Comparison of ENCODE assay signal across 12 mouse cellular contexts in the genomic region with DNA sequence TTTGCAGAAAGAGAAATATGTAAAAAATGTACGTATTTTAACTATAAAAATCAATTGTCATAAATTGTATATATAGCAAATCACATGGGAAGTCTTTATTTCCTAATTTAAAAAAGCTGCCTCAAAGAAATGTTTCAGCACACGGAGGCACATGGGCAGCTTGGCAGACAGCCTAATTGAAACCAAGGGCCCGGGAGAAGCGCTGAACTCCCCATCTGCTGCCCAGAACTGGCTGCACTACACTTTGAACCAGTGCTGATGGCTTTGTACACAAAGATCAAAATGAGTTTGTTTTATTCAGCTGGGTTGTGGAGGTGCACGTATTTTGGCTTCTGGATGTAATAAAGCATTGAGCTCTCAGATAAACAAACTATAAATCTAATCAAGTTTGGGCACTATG.
A peak's percentile ranks its signal among the peaks of the same experiment; 100 is the strongest.
DNase-seq lines count a peak whose midpoint lies in the region; ATAC-seq and TF ChIP-seq lines count a peak whose summit lies in the region.
"Had no signal": no experiment of that assay in that cellular context is flagged by ENCODE, and none has a peak within 500 bp of the region (broad histone marks: within the 10 kb centered on the region; RNA-seq: fewer than 3 reads in every experiment).

No protein-coding gene starts in this region.

- H3K36me3 ChIP-seq in forebrain, embryonic 16.5 days (ENCODE audit: control insufficient read depth, insufficient read depth), result no peaks in the 10 kb centered on the region
- no peaks in the 10 kb centered on the region for H3K36me3 ChIP-seq in intestine, embryonic 16.5 days (ENCODE audit: control insufficient read depth, insufficient read depth, low read length)
- H3K36me3 ChIP-seq: heart, embryonic 13.5 days; limb, embryonic 15.5 days had no signal

- H3K4me2 ChIP-seq in forebrain, embryonic 16.5 days (ENCODE audit: low read length), result no peak overlapping the region
- no peak overlapping the region for H3K4me2 ChIP-seq in intestine, embryonic 16.5 days (ENCODE audit: low read depth, low read length)
- H3K4me2 ChIP-seq: heart, embryonic 13.5 days; limb, embryonic 15.5 days had no signal

- WGBS in forebrain, embryonic 16.5 days, result 23% methylated on average over 5 of the region's 5 CpGs
- 23% methylated on average over 5 of the region's 5 CpGs for WGBS in intestine, embryonic 16.5 days

- no peak for TF ChIP-seq CTCF in brain, embryonic 14.5 days (IDR thresholded peaks at IDR 0.05; ENCODE audit: borderline replicate concordance, extremely low read depth, insufficient read depth, insufficient read length)

- peak; percentile 83 for ATAC-seq in forebrain, embryonic 16.5 days
- ATAC-seq in intestine, embryonic 16.5 days, result no peak
- ATAC-seq: inflammation-experienced regulatory T-cells, adult 6 months had no signal

- intact Hi-C loops in left cerebral cortex, postnatal 4 days (cut with DNase I), result no loop called here
- intact Hi-C loops in left cerebral cortex, postnatal 36 days (cut with DNase I), result no loop called here

- 0 out of 2 replicates have a peak, but pooled peaks cover 2% of the 10 kb centered on the region for H3K4me1 ChIP-seq in forebrain, embryonic 16.5 days (replicated peaks; ENCODE audit: control insufficient read depth, insufficient read depth, low read length)
- no peaks in the 10 kb centered on the region for H3K4me1 ChIP-seq in intestine, embryonic 16.5 days (ENCODE audit: control insufficient read depth, insufficient read depth, low read length)
- H3K4me1 ChIP-seq: heart, embryonic 13.5 days; limb, embryonic 15.5 days had no signal

- H3K9me3 ChIP-seq in forebrain, embryonic 16.5 days (ENCODE audit: control insufficient read depth, low read length), result no peaks in the 10 kb centered on the region
- H3K9me3 ChIP-seq in intestine, embryonic 16.5 days (ENCODE audit: control insufficient read depth, low read length), result no peaks in the 10 kb centered on the region
- H3K9me3 ChIP-seq: heart, embryonic 13.5 days; limb, embryonic 15.5 days had no signal

- no peak overlapping the region for H3K27ac ChIP-seq in forebrain, embryonic 16.5 days (ENCODE audit: low read length)
- H3K27ac ChIP-seq in intestine, embryonic 16.5 days (ENCODE audit: low read length), result no peak overlapping the region
- H3K27ac ChIP-seq: gastrocnemius, adult 2 months; heart, embryonic 13.5 days; limb, embryonic 15.5 days had no signal

- no peak for TF ChIP-seq POLR2A in brain, embryonic 14.5 days (IDR thresholded peaks at IDR 0.05; ENCODE audit: borderline replicate concordance, extremely low read depth, insufficient read depth, insufficient read length, poor library complexity, severe bottlenecking)

- no peaks in the 10 kb centered on the region for H3K27me3 ChIP-seq in forebrain, embryonic 16.5 days (replicated peaks; ENCODE audit: control insufficient read depth, insufficient read depth, low read length)
- H3K27me3 ChIP-seq in intestine, embryonic 16.5 days (replicated peaks; ENCODE audit: control insufficient read depth, insufficient read depth, low read length), result no peaks in the 10 kb centered on the region
- H3K27me3 ChIP-seq: heart, embryonic 13.5 days; limb, embryonic 15.5 days had no signal

- H3K4me3 ChIP-seq in forebrain, embryonic 16.5 days (replicated peaks; ENCODE audit: low read length), result no peak overlapping the region
- H3K4me3 ChIP-seq in intestine, embryonic 16.5 days (ENCODE audit: low read length), result no peak overlapping the region
- H3K4me3 ChIP-seq: gastrocnemius, adult 2 months; heart, embryonic 13.5 days; limb, embryonic 15.5 days had no signal

- H3K9ac ChIP-seq in forebrain, embryonic 16.5 days (replicated peaks; ENCODE audit: low read depth, low read length), result no peak overlapping the region
- H3K9ac ChIP-seq in intestine, embryonic 16.5 days (ENCODE audit: low read depth, low read length), result no peak overlapping the region
- H3K9ac ChIP-seq: heart, embryonic 13.5 days; limb, embryonic 15.5 days had no signal

- DNase-seq in left cerebral cortex, postnatal 4 days, result peak; percentile 65
- DNase-seq in left cerebral cortex, postnatal 36 days (ENCODE audit: low spot score in 2 of 2), result no peak
- peak; percentile 83 for DNase-seq in brain, embryonic 14.5 days (ENCODE audit: low read depth)
- peak; percentile 6 for DNase-seq in cerebellum, adult 8-10 months
- DNase-seq in kidney, adult 18-20 months, result no peak
- DNase-seq: gastrocnemius, adult 2 months; lung, postnatal 10 days had no signal

Comparison
In these comparisons a context has a peak if more than half of its experiments do, and no peak if none do; other contexts are left out.
1. DNase-seq: peak in left cerebral cortex, postnatal 4 days (single experiment), brain, embryonic 14.5 days (single experiment) and cerebellum, adult 8-10 months (single experiment); none in left cerebral cortex, postnatal 36 days (0 of 2) and kidney, adult 18-20 months (single experiment).